Mouse (Mus musculus): ENCODE results near the gene Cenpf.

Gene Cenpf

GRCm38 (mm10) chr1:189630026-189630425 lies 57.9 kb downstream of the Cenpf start:
- DNase-seq (ENCODE audit: low spot score), result no peak

GRCm38 (mm10) chr1:189627976-189628768 lies 59.7 kb downstream of the Cenpf start:
- DNase-seq (ENCODE audit: low spot score), result peak; percentile 88

- DNase-seq (ENCODE audit: low spot score), result no peak
These were observed 63.1 kb downstream of the Cenpf start for GRCm38 (mm10) chr1:189624756-189625155.

GRCm38 (mm10) chr1:189618970-189619740 lies 68.7 kb downstream of the Cenpf start:
- no peak for DNase-seq (ENCODE audit: low spot score)

GRCm38 (mm10) chr1:189617381-189617780 lies 70.5 kb downstream of the Cenpf start:
- DNase-seq (ENCODE audit: low spot score), result no peak

GRCm38 (mm10) chr1:189615246-189615645 lies 72.6 kb downstream of the Cenpf start:
- no peak for DNase-seq (ENCODE audit: low spot score)

GRCm38 (mm10) chr1:189613076-189613475 lies 74.8 kb downstream of the Cenpf start:
- DNase-seq (ENCODE audit: low spot score), result no peak

GRCm38 (mm10) chr1:189611775-189612174 lies 76.1 kb downstream of the Cenpf start:
- DNase-seq (ENCODE audit: low spot score), result peak; percentile 31

GRCm38 (mm10) chr1:189608640-189609039 lies 79.2 kb downstream of the Cenpf start:
- DNase-seq (ENCODE audit: low spot score), result no peak

- DNase-seq (ENCODE audit: low spot score), result no peak
These were observed 79.8 kb downstream of the Cenpf start for GRCm38 (mm10) chr1:189608039-189608438.

GRCm38 (mm10) chr1:189605598-189606126 lies 82.2 kb downstream of the Cenpf start:
- no peak for DNase-seq (ENCODE audit: low spot score)

- no peak for DNase-seq (ENCODE audit: low spot score)
These were observed 90.8 kb downstream of the Cenpf start for GRCm38 (mm10) chr1:189597096-189597495.
